Mouse (Mus musculus) thymus, adult 2 months (tissue): Measurements from ENCODE around the gene Haus7.

Source experiments
- CTCF ChIP-seq: fragments of 200-500 bp; IDR thresholded peaks from 2 replicates; pipeline ENCODE4 v1.5.1; 2012; ENCODE audit warnings: mild to moderate bottlenecking, control low read depth, low read length, moderate library complexity, borderline replicate concordance; ENCODE audit not compliant: control insufficient read depth, poor library complexity, insufficient read depth; ENCODE audit errors: extremely low read depth
- POLR2A ChIP-seq: fragments of 200-500 bp; IDR thresholded peaks from 2 replicates; pipeline ENCODE4 v1.6.1; 2012; ENCODE audit warnings: mild to moderate bottlenecking, low read length, control low read depth, moderate library complexity; ENCODE audit not compliant: control insufficient read depth, poor library complexity, insufficient read depth; ENCODE audit errors: extremely low read depth

DNA sequence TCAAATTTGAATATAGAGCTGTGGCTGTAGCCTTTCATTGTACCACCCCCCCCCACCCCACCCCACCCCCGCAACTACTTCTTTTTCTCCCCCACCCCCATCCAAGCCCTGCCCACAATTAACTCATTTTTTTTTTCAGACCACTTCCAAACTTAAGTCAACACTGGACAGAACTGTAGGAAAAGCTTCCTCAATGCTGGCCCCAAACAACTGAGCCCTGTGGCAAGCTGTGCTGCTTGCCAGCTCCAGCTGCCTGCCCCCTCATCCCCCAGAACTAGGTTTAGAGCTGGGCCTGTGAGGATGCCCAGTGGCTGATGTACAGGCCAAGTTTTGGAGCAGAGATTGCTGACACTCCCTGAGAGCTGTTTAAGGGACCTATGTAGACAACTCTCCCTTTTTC, 9.9 kb upstream of the Haus7 start:
- TF ChIP-seq CTCF, result no peak
- TF ChIP-seq POLR2A, result no peak
